Mouse (Mus musculus) cerebellum, adult 9-10 months (tissue): ENCODE measurements around the gene Stat1.

Experiments used
- DNase-seq: peaks from one replicate; pipeline ENCODE4 v3.0.0; 2022

The Stat1 gene

DNA sequence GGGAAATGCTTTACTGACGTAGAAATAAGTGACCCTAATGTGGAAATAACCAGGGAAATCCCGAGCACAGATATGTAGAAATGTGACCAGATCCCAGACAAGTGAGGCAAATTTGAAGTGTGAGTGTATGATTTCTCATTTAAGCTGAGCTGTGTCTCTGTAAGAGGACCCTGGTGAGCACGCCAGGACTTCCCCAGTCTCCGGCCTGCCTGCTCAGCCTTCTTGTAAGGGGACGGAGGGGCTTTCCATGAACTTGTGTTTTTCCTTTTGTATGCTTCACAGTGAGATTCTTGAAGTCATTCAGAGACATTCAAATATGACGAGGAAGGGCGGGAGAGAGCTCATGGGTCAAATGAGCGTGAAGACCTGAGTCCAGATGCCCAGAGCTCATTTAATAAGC is 14.0 kb downstream of the Stat1 start:
- no peak for DNase-seq

- DNase-seq = no peak
Observed at GRCm38 (mm10) chr1:52137292-52137691, 18.1 kb downstream of the Stat1 start.

DNA sequence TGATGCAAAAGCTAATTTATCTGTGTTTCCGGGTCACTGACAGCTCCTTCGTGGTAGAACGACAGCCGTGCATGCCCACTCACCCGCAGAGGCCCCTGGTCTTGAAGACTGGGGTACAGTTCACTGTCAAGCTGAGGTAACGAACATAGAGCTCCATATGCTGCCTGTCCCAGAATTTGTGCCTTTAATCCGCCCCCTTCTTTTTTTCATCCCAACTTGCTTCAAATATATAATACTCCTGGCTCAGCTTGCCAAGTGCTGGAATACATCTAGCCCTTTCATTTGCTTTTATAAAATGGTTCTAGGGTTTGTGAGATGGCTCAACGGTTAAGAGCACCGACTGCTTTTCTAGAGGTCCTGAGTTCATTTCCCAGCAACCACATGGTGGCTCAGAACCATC is 21.3 kb downstream of the Stat1 start:
- no peak for DNase-seq

DNA sequence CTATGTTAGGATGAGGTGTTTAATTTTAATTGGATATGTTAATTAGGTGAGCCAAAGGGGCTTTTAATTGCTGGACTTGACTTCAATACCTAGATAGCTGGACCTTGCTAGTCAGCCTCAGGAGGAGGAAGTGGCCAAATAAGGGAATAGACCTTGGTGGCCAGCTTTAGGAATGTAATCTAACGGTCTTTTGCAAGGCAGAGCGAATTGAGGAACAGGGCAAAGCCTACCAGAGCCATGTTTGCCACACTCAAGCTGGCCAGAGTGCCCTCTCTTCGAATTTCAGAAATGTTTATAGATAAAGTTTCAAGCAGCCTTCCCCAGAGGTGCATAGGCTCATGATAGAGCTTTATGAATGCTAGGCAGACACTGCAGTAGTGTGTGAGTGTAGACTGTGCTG is 22.2 kb downstream of the Stat1 start:
- DNase-seq = no peak

GRCm38 (mm10) chr1:52142117-52142516 is 22.9 kb downstream of the Stat1 start:
- no peak for DNase-seq

- DNase-seq = no peak
Observed at GRCm38 (mm10) chr1:52143191-52143590, 24.0 kb downstream of the Stat1 start.

DNA sequence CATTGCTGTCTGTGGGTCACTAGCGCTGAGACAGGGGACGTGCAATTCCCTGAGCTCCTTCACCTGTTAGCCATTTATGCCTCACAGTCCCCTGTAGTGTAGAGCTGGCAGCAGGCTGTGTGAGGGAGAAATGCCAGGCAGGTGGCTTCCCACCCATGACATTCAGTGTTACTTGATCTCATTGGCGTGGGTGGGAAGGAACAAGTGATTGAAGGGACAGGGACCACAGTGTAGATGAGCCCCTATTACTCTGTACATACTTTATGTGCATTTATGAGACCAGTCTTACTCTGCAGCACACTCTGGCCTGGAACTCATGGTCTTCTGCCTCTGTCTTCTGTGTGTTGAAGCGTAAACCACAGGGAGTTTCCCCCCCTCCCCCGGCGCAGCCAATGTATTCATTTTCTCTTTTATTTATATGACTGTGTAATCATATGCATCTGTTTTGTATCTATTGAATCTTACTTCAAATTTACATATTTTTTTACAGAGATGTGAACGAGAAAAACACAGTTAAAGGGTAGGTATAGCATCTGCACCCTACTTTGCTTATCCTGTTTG is 24.4 kb downstream of the Stat1 start:
- no peak for DNase-seq

GRCm38 (mm10) chr1:52144907-52145306 is 25.7 kb downstream of the Stat1 start:
- no peak for DNase-seq

- peak; percentile 79 for DNase-seq
Observed at GRCm38 (mm10) chr1:52146214-52146970, 27.2 kb downstream of the Stat1 start.

DNA sequence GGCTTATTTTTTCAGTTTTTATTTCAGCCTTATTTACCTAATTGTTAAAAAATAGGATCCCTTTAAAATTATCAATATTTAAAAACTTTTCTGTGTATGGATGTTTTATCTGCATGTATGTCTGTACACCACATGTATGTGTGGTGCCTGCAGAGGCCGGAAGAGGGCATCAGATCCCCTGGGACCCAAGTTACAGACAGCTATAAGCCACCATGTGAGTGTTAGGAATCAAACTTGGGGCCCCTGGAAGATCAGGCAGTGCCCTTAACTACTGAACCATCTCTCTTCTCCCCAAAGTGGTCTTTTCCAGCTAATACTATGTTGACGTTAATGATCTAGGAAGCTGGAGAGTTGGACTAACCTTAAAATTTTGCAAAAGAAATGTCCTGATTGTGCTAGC is 28.2 kb downstream of the Stat1 start:
- no peak for DNase-seq

GRCm38 (mm10) chr1:52148178-52148577 is 28.9 kb downstream of the Stat1 start:
- DNase-seq = no peak

DNA sequence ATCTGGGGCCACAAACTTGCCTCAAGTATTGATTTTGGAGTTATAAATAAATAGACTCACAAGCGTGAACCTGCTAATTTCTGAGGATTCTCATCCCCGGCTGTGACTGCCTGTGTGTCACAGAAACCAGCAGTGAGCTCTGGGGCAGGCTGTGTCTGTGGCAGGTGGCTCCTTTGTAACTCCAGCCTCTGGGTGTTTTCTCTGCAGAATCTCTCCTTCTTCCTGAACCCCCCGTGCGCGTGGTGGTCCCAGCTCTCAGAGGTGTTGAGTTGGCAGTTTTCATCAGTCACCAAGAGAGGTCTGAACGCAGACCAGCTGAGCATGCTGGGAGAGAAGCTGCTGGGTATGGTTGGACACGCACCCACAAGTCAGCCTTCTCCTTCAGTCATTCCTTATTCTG is 29.5 kb downstream of the Stat1 start:
- DNase-seq = peak; percentile 39

- peak; percentile 94 for DNase-seq
Observed at GRCm38 (mm10) chr1:52149934-52150346, 30.7 kb downstream of the Stat1 start.

DNA sequence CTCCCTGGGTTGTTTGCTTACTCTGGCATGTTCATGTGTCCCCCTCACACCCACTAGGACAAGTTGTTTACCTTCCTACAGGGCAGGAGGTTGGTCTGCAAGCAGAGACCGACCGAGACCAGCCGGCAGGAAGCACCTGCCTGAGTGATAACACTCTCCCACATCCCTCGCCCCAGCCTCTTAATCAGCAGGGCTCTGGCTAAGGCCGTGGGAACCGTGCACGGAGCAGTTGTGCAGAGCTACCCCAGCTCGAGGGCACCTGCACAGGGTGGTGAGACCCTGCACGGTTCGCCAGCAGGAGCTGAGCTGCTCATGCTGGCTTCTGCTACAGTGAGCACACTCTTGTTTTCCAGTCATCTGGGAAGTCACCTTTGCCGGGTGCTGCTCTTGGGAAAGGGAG is 31.4 kb downstream of the Stat1 start:
- no peak for DNase-seq

DNA sequence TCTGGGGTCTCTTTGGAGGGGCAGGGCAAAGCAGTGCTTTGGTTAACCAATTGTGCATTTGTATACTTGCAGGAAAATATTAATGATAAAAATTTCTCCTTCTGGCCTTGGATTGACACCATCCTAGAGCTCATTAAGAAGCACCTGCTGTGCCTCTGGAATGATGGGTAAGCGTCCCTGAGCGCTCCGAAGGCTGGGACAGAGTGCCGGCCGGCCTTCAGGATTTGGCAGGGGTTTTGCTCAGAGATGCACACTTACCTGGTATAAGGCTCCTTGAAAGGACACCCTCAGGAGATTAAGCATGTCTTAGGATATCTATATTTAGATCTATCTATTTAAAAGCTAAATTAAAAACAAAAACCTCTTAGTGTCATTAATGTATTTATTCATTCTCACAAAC is 31.9 kb downstream of the Stat1 start:
- DNase-seq = no peak

DNA sequence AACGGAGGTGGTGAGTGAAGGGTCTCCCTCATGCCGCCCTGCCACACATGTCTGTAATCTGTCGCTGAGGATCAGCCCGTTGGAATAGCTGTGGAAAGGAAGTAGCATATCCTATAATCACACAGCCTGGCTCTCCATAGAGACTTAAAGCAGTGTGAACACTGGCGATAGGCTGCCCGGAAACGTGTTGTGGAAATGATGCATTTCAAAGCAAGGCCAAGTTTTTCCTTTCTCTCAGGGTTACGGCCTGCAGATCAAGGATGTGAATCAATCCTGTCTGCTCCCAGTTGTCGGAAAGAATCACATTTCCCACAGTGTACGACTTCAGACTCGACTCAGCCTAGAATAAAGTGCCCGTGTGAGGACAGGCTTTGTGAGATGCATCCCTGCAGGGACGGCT is 33.1 kb downstream of the Stat1 start:
- no peak for DNase-seq

- DNase-seq = no peak
Observed at GRCm38 (mm10) chr1:52152936-52153335, 33.7 kb downstream of the Stat1 start.

DNA sequence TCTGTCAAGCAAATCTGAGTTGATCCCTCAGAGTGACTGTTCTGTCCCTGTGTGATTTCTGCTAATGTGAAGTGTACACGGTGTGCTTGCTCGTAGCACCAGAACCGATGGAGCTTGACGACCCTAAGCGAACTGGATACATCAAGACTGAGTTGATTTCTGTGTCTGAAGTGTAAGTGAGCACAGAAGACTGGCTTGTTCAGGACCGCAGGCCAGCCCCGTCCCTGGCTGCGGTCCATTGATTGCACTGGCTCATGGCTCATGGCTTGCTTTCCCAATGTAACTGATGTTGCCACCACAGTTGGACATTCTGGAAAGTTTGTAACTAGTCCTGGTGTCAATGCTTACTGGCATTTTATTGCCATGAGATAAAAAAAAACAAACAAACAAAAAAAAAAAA is 35.6 kb downstream of the Stat1 start:
- no peak for DNase-seq

- DNase-seq = no peak
Observed at GRCm38 (mm10) chr1:52156351-52156750, 37.1 kb downstream of the Stat1 start.

DNA sequence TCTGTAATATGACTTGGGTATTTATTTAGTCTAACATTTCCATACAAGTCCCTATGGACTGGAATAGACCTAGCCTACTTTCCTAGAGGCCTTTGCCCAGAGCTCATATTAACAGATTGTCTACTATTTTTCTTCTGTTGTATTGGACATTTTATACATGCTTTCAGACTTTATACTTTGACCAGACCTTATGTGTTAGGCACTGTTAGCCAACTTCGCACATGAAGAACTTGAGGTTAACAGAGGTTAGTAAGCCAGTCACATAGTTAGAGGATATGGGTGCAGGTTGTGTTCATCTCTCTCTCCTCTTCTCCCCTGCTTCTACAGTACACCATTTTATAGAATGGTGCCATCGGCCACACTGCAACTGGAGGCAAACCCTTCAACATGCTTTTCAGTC is 38.8 kb downstream of the Stat1 start:
- DNase-seq = no peak

- DNase-seq = no peak
Observed at GRCm38 (mm10) chr1:52158490-52159381, 39.5 kb downstream of the Stat1 start.

GRCm38 (mm10) chr1:52161151-52161550 is 41.9 kb downstream of the Stat1 start:
- DNase-seq = no peak

DNA sequence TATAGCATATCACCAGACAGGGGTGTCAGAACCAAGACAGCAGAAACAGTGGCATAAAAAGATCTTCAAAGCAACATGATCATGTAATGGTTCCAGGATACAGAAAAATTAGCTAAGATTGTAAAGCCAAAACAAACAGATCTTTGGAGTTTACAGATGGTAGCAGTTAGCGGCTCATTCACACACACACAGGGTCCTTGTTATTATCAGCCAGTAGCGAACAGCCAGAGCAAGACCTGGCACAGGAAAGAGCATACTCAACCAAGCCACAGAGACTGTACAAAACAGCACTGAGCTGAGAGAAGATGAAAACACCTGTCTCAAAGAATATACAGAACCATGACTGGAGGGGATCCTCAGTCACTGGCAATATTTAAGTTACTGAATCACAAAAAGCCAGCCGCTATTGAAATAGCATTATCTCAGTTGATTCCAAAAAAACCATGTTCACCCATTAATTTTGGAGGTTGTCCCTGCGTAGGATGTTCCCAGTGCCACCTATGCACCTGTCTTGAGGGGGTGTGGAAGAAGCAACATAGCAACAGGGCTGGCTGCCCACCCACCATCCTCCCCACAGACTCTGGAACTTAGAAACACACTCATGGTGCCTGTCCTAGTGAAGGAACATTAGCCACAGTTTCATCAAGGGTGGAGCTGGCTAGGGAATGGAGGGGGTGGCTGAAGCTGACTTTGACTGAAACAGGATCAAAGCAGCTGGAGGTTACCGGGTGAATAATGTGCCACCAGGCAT is 44.6 kb downstream of the Stat1 start:
- no peak for DNase-seq
